Mouse (Mus musculus) midbrain, postnatal 0 days (tissue): Measurements from ENCODE around the gene Trim33. TPM values are rescaled to one million over a fixed set of nuclear protein-coding genes. Genes with fewer than 3 reads are reported as not detected.

Source experiments
- ATAC-seq: fragments of 200-750 bp; cut with Nextera tagmentation; 2 replicates; pipeline ENCODE4 v1.8.0; 2017; ENCODE audit warnings: moderate number of reproducible peaks, mild to moderate bottlenecking, moderate TSS enrichment, moderate library complexity; ENCODE audit not compliant: low FRiP score
- DNase-seq: peaks from one replicate; pipeline ENCODE4 v3.0.0-alpha.2; 2015; ENCODE audit warnings: low spot score
- H3K27ac ChIP-seq: fragments of 300-500 bp; sonication (generic); 2 replicates; pipeline ENCODE4 v1.5.1; 2014; ENCODE audit warnings: low read depth, mild to moderate bottlenecking, low read length, mixed read lengths
- H3K27me3 ChIP-seq: fragments of 300-500 bp; sonication (generic); 2 replicates; pipeline ENCODE4 v1.6.1; 2014; ENCODE audit warnings: low read length, control low read depth, mixed read lengths; ENCODE audit not compliant: insufficient read depth
- H3K36me3 ChIP-seq: fragments of 300-500 bp; sonication (generic); 2 replicates; pipeline ENCODE4 v1.6.1; 2014; ENCODE audit warnings: low read length, control low read depth, mixed read lengths; ENCODE audit not compliant: insufficient read depth
- H3K4me1 ChIP-seq: fragments of 300-500 bp; sonication (generic); 2 replicates; pipeline ENCODE4 v1.6.1; 2014; ENCODE audit warnings: mild to moderate bottlenecking, control low read depth, antibody characterized with exemption, low read length, mixed read lengths; ENCODE audit not compliant: insufficient read depth
- H3K4me2 ChIP-seq: fragments of 300-500 bp; sonication (generic); 2 replicates; pipeline ENCODE4 v1.6.1; 2014; ENCODE audit warnings: low read depth, mild to moderate bottlenecking, low read length, mixed read lengths; ENCODE audit not compliant: poor library complexity, severe bottlenecking
- H3K4me3 ChIP-seq: fragments of 300-500 bp; sonication (generic); 2 replicates; pipeline ENCODE4 v1.5.1; 2014; ENCODE audit warnings: low read depth, mild to moderate bottlenecking, low read length, moderate library complexity
- H3K9ac ChIP-seq: fragments of 300-500 bp; sonication (generic); replicated peaks from 2 replicates; pipeline ENCODE4 v1.6.1; 2014; ENCODE audit warnings: mild to moderate bottlenecking, low read length, moderate library complexity, mixed read lengths; ENCODE audit not compliant: poor library complexity, severe bottlenecking
- H3K9me3 ChIP-seq: fragments of 300-500 bp; sonication (generic); 2 replicates; pipeline ENCODE4 v1.6.1; 2016; ENCODE audit warnings: low read length, control low read depth
- CTCF ChIP-seq: IDR thresholded peaks from 2 replicates; pipeline ENCODE4 v1.5.1; 2016; ENCODE audit warnings: antibody characterized with exemption, mild to moderate bottlenecking
- WGBS: fragments of 180-500 bp; shearing (Covaris S2); extraction: QIAGEN DNeasy Blood & Tissue Kit; methylation state at CpG from one replicate; pipeline ENCODE4 v1.1.7; 2014; 5-methylcytosine and 5-hydroxymethylcytosine counted together
- polyA plus RNA-seq: library from polyadenylated mRNA; unstranded; fragments of >200 nt; fragmentation: Nextera tagmentation; extraction: Ambion mirVana; gene quantifications from 2 replicates; pipeline ENCODE4 v1.2.1, GENCODE M21; 2015
- total RNA-seq: library from RNA; depleted of rRNA; stranded (reverse); fragments of >200 nt; gene quantifications from 2 replicates; pipeline ENCODE4 v1.2.3, GENCODE M21; 2014

The Trim33 gene
- total and polyA plus RNA-seq, 2 experiments from 2014 or later = 20.9 to 64.3 TPM

GRCm38 (mm10) chr3:103280875-103281274, 1.8 kb downstream of the Trim33 start:
- ATAC-seq (no peak), DNase-seq (no peak)
- Histone ChIP-seq H3K27me3 (no peaks in the 10 kb centered on the region), H3K36me3 (no peaks in the 10 kb centered on the region), H3K4me1 (peaks cover 9% of the 10 kb centered on the region; the same call in 1 of the 2 replicates), H3K4me3 (peak overlapping the region; percentile 70), H3K27ac (peak overlapping the region; percentile 96), H3K9me3 (no peaks in the 10 kb centered on the region), H3K4me2 (peak overlapping the region; percentile 81), H3K9ac (peak overlapping the region; percentile 97)
- TF ChIP-seq CTCF = no peak; the same call in 1 of the 2 replicates
- 30% methylated on average over 5 of the region's 5 CpGs for WGBS

- Histone ChIP-seq H3K27ac (no peak overlapping the region), H3K4me1 (no peaks in the 10 kb centered on the region), H3K36me3 (no peaks in the 10 kb centered on the region), H3K9me3 (no peaks in the 10 kb centered on the region), H3K27me3 (no peaks in the 10 kb centered on the region), H3K4me2 (no peak overlapping the region), H3K9ac (no peak overlapping the region), H3K4me3 (no peak overlapping the region)
- WGBS = 89% methylated on average over 4 of the region's 4 CpGs
- DNase-seq (no peak), ATAC-seq (no peak)
- TF ChIP-seq CTCF = no peak
Measured at GRCm38 (mm10) chr3:103288761-103289160, 9.7 kb downstream of the Trim33 start.

DNA sequence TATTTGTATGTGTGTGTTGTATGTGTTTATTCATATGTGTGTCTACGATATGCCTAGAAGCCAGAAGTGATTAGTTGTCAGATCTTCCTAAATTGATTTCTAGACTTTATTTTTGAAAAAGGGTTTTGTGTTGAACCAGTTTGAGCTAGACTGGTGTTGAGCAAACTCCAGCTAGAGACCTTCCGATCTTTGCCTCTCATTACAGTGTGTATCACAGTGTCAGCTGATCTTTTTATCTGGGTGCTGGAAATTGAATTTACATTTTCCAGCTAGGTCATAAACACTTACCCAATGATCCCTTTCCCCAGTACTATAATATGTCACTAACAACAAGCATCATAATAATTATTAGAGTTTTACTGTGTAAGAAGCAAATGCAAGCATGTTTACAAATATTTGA, 12.0 kb downstream of the Trim33 start:
- no peak overlapping the region for H3K4me3 ChIP-seq
- H3K27ac ChIP-seq = no peak overlapping the region
- no peak overlapping the region for H3K4me2 ChIP-seq
- TF ChIP-seq CTCF = no peak
- no peak overlapping the region for H3K9ac ChIP-seq
- H3K4me1 ChIP-seq = no peaks in the 10 kb centered on the region
- H3K9me3 ChIP-seq = no peaks in the 10 kb centered on the region
- H3K27me3 ChIP-seq = no peaks in the 10 kb centered on the region
- ATAC-seq = no peak
- WGBS = 95% methylated on average over 2 of the region's 2 CpGs
- DNase-seq = no peak
- H3K36me3 ChIP-seq = no peaks in the 10 kb centered on the region

DNA sequence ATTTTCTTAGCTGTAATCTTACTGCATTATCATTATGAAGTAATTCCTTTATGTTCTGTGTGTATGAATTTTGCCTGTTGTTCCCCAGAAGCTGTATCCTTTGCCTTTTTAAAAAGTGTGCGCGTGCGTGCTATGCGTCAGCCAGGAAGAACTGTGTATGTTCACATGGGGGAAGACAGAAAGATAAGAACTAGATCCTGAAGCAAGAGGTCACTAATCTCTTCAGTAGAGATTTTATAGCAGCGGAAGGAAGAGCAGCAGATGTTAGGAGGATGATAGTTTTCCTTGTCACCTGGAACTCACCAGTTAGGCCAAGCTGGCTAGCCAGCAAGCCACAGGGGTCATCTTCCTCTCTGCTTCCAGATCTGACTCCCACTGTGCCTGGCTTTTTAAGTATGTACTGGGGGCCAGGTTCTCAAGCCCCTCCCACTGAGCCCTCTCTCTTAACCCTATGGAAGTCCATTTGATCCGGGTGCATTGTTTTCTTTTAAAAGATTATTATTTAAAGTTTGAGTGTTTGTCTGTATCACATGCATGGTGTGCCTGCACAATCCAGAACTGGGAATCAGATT, 26.4 kb downstream of the Trim33 start:
- Histone ChIP-seq H3K4me3 (no peak overlapping the region), H3K27me3 (no peaks in the 10 kb centered on the region), H3K4me1 (no peaks in the 10 kb centered on the region), H3K4me2 (no peak overlapping the region), H3K36me3 (no peaks in the 10 kb centered on the region), H3K9me3 (no peaks in the 10 kb centered on the region), H3K27ac (no peak overlapping the region), H3K9ac (no peak overlapping the region)
- DNase-seq = no peak
- no peak for ATAC-seq
- 72% methylated on average over 6 of the region's 6 CpGs for WGBS
- TF ChIP-seq CTCF = no peak

DNA sequence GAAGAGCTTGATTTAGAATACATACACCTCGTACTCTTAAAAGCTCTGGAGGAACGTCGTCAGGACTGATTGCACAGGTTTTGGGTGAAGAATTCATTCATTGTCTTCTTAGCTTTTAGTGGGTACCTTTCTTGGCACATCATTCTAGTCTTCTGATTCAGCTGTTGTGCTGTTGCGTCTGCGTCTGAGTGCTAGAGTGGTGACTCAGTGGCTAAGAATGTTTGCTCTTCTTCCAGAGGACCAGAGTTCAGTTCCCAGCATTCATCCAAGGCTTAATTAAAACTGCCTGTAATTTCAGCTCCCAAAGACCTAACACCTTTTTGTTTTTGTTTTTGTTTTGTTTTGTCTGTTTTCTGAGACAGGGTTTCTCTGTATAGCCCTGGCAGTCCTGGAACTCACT, 30.2 kb downstream of the Trim33 start:
- ATAC-seq = no peak
- H3K4me2 ChIP-seq = no peak overlapping the region
- H3K4me1 ChIP-seq = no peaks in the 10 kb centered on the region
- H3K36me3 ChIP-seq = peaks cover 2% of the 10 kb centered on the region; the same call in 1 of the 2 replicates
- no peaks in the 10 kb centered on the region for H3K27me3 ChIP-seq
- H3K9ac ChIP-seq = no peak overlapping the region
- no peaks in the 10 kb centered on the region for H3K9me3 ChIP-seq
- H3K27ac ChIP-seq = no peak overlapping the region
- 79% methylated on average over 5 of the region's 5 CpGs for WGBS
- H3K4me3 ChIP-seq = no peak overlapping the region
- DNase-seq = no peak
- TF ChIP-seq CTCF = no peak

DNA sequence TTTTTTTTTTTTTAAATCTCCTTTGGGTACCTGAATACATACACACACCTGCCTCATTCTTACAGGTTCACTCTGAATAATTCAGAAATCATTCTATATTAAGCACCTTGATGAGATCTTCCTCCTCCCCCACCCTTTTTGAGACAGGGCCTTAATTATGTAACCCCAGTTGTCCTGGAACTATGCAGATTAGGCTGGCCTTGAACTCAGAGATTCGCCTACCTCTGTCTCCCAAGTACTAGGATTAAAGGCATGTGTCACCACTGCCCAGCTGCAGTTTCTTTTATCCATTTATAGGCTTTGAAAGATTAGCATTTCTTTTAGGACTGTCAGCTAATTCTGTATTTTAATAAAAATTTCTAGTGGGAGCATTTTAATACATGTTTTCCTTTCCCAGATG, 30.7 kb downstream of the Trim33 start:
- Histone ChIP-seq H3K27me3 (no peaks in the 10 kb centered on the region), H3K27ac (no peak overlapping the region), H3K4me2 (no peak overlapping the region), H3K9me3 (no peaks in the 10 kb centered on the region), H3K36me3 (peaks cover 5% of the 10 kb centered on the region; the same call in 1 of the 2 replicates), H3K4me3 (no peak overlapping the region), H3K4me1 (no peaks in the 10 kb centered on the region), H3K9ac (no peak overlapping the region)
- 26% methylated on average over 1 of the region's 1 CpGs for WGBS
- ATAC-seq = no peak
- DNase-seq = no peak
- no peak for TF ChIP-seq CTCF
